Mouse (Mus musculus) left cerebral cortex, adult 2 months (tissue): ENCODE measurements around the gene Omd. TPM values are rescaled to one million over a fixed set of nuclear protein-coding genes. Genes with fewer than 3 reads are reported as not detected.

Experiments used
- DNase-seq, 2 experiments: peaks; one replicate each; pipeline ENCODE4 v3.0.0; 2021 to 2022; ENCODE audit warnings: low spot score in 2 of 2, mixed read lengths in 1 of 2; ENCODE audit errors: extremely low spot score in 1 of 2
- H3K27ac ChIP-seq: fragments of 200-600 bp; 2 replicates; pipeline ENCODE4 v1.8.1; 2022
- H3K4me3 ChIP-seq: fragments of 200-600 bp; 2 replicates; pipeline ENCODE4 v1.8.1; 2022
- CTCF ChIP-seq: fragments of 200-600 bp; IDR thresholded peaks from 2 replicates; pipeline ENCODE4 v1.8.1; 2022; ENCODE audit warnings: antibody characterized with exemption, mild to moderate bottlenecking, moderate library complexity
- intact Hi-C: fragments of 180-260 bp; cut with DNase I; formaldehyde crosslinking; loops from one replicate; pipeline ENCODE4 v1.15.1; 2025
- total RNA-seq, 2 experiments: library from RNA; stranded (reverse); gene quantifications; 2 replicates each; pipeline ENCODE4 v1.2.3; 2021

Omd gene
- total RNA-seq, 2 experiments from 2014 or later: 1.6 to 2.7 TPM

- intact Hi-C loops: no loop called here
- no peak overlapping the region for H3K27ac ChIP-seq
- TF ChIP-seq CTCF: no peak
- no peak overlapping the region for H3K4me3 ChIP-seq
- DNase-seq: no peak
These were observed 41.0 kb downstream of the Omd start for GRCm38 (mm10) chr13:49623216-49623615.

DNA sequence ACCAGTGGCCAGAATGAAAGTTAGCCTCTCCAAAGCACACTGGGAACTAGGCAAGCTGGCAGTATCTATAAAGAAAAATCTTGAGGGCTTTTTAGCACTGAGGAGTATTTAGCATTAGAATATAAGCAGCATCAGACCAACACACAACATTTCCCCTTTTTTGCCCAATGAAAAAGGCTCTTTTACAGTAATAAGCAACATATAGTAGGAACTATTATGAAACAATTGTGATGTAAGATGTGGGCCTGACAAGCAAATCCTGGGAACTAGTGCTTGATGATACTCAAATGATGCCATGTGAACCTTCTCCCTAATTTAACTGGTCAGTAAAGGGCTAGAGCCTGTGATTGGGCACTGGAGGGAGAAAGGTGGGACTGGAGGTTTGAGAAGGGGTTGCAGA lies 45.9 kb downstream of the Omd start:
- no peak overlapping the region for H3K4me3 ChIP-seq
- DNase-seq: no peak
- no peak for TF ChIP-seq CTCF
- intact Hi-C loops: no loop called here
- H3K27ac ChIP-seq: no peak overlapping the region

DNA sequence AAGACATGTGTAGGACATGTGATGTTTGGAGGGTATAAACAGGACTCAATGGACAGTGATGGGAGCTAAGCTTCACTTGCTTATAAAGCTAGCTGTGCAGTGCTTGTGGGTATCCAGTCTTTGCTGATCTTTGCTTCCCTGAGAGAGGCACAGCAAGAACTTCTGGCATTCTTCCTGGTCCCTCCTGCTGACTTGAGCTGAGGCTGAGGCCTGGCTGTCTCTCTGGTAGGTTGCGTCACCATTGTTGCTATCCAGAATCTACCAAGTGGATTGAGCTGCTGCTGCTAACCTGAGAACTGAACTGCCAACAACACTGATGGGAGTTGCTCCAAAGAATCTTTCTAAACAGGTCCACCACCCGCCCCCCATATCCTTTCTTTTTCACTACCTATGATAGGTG lies 46.8 kb downstream of the Omd start:
- no peak for DNase-seq
- TF ChIP-seq CTCF: no peak
- Histone ChIP-seq H3K4me3 (no peak overlapping the region), H3K27ac (no peak overlapping the region)
- intact Hi-C loops: no loop called here

GRCm38 (mm10) chr13:49639965-49640364 lies 57.7 kb downstream of the Omd start:
- no peak for TF ChIP-seq CTCF
- no peak for DNase-seq
- intact Hi-C loops: no loop called here

More at GRCm38 (mm10) chr13:49639965-49640364, 57.7 kb downstream of the Omd start:
- Histone ChIP-seq H3K27ac (no peak overlapping the region), H3K4me3 (no peak overlapping the region)

Other genes with a start within 250 kb of the Omd start
- gene Bicd2, start 240.9 kb upstream of the Omd start, total RNA-seq: 10 to 100 TPM; 53.9 to 54.6 TPM
- gene Ippk, start 161.2 kb upstream of the Omd start, total RNA-seq: 10 to 100 TPM; 17.7 to 18.0 TPM
- gene Tes3-ps, start 89.1 kb upstream of the Omd start, total RNA-seq: 1 to 10 TPM; 1.5 to 2.1 TPM
- gene Ecm2, start 77.7 kb upstream of the Omd start, total RNA-seq: 1 to 10 TPM; 2.2 to 2.4 TPM
- 1 to 10 TPM in 1 of 2 experiments, under 1 TPM in 1; 0.81 to 1.3 TPM for gene Aspn, start 38.0 kb upstream of the Omd start, total RNA-seq
- gene Ogn, start 25.6 kb downstream of the Omd start, total RNA-seq: 1 to 10 TPM; 5.3 to 8.6 TPM
- gene Cenpp, start 70.3 kb downstream of the Omd start, total RNA-seq: 1 to 10 TPM in 1 of 2 experiments, under 1 TPM in 1; 0.51 to 1.5 TPM
- 10 to 100 TPM; 27.0 to 28.1 TPM for gene Nol8, start 70.6 kb downstream of the Omd start, total RNA-seq
- gene Iars, start 99.6 kb downstream of the Omd start, total RNA-seq: 10 to 100 TPM; 66.9 to 71.7 TPM
- gene Gm30302, start 216.5 kb downstream of the Omd start, total RNA-seq: not detected